Comparison of ENCODE assay signal across 25 mouse cellular contexts in the genomic region with DNA sequence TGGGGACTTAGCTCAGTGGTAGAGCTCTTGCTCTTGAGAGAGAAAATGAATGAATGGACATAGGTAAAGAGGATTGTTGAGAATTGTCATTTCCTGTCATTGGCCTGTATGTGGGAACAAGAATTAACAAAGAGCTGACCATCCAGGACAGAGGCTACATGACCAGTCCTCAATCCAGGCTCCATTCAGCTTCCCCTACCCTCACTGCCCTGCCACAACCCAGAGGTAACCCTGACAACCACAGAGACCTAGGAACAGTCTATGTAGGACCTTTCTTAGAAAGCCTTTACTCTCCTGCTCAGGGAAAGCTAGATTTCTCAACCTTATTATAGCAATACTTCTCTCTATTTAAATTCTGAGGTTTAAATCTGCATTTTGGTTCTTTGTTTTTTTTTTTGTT. TPM values are rescaled to one million over a fixed set of nuclear protein-coding genes. Genes with fewer than 3 reads are reported as not detected.
A peak's percentile ranks its signal among the peaks of the same experiment; 100 is the strongest.
DNase-seq lines count a peak whose midpoint lies in the region; ATAC-seq and TF ChIP-seq lines count a peak whose summit lies in the region.
"Had no signal": no experiment of that assay in that cellular context is flagged by ENCODE, and none has a peak within 500 bp of the region (broad histone marks: within the 10 kb centered on the region; RNA-seq: fewer than 3 reads in every experiment).

No protein-coding gene starts in this region.

- ATAC-seq in liver, embryonic 11.5 days (replicated peaks; ENCODE audit: low FRiP score) = no peak
- no peak for ATAC-seq in liver, embryonic 12.5 days
- no peak for ATAC-seq in lung, postnatal 0 days
- ATAC-seq: forebrain, embryonic 16.5 days; midbrain, embryonic 16.5 days had no signal

- no peak overlapping the region for H3K9ac ChIP-seq in liver, embryonic 11.5 days (ENCODE audit: low read depth, low read length)
- H3K9ac ChIP-seq in liver, embryonic 12.5 days = no peak overlapping the region
- H3K9ac ChIP-seq in lung, postnatal 0 days (replicated peaks; ENCODE audit: low read depth) = no peak overlapping the region
- H3K9ac ChIP-seq: heart, embryonic 15.5 days; neural tube, embryonic 12.5 days had no signal

- peak overlapping the region; percentile 14; the same call in 1 of the 2 replicates for H3K4me2 ChIP-seq in liver, embryonic 11.5 days
- H3K4me2 ChIP-seq in liver, embryonic 12.5 days = 0 out of 2 replicates have a peak overlapping the region, but pooled peaks have one; percentile 8
- no peak overlapping the region for H3K4me2 ChIP-seq in lung, postnatal 0 days (replicated peaks; ENCODE audit: low read depth, low read length)
- H3K4me2 ChIP-seq: heart, embryonic 15.5 days; neural tube, embryonic 12.5 days had no signal

- DNase-seq in liver, embryonic 11.5 days (ENCODE audit: low spot score) = no peak
- DNase-seq in liver = no peak
- DNase-seq in CD4-positive helper T cell, adult 2 months (ENCODE audit: low read depth, low spot score) = peak; percentile 30
- DNase-seq in naive thymus-derived CD4-positive, alpha-beta T cell, adult 2 months (ENCODE audit: low read depth) = peak; percentile 42
- DNase-seq in gastrocnemius, postnatal 10 days = no peak
- DNase-seq in lung, postnatal 0 days (ENCODE audit: low spot score) = no peak
- DNase-seq: cerebellum, adult 8-10 months; heart, adult 2 months; kidney, adult 8-10 months; kidney, postnatal 25 days; layer of hippocampus, adult 9-11 months; right cerebral cortex, postnatal 14 days; thymus, postnatal 36 days had no signal

- no peaks in the 10 kb centered on the region for H3K9me3 ChIP-seq in liver, embryonic 11.5 days (ENCODE audit: control insufficient read depth, low read length)
- H3K9me3 ChIP-seq in liver, embryonic 12.5 days (replicated peaks) = no peaks in the 10 kb centered on the region
- H3K9me3 ChIP-seq in lung, postnatal 0 days (ENCODE audit: low read length) = no peaks in the 10 kb centered on the region
- H3K9me3 ChIP-seq: heart, embryonic 15.5 days; hindbrain, embryonic 10.5 days; neural tube, embryonic 12.5 days had no signal

- no peak overlapping the region for H3K27ac ChIP-seq in liver, embryonic 11.5 days (ENCODE audit: low read depth, low read length)
- H3K27ac ChIP-seq in liver, embryonic 12.5 days = no peak overlapping the region
- H3K27ac ChIP-seq in lung, postnatal 0 days (ENCODE audit: low read length) = no peak overlapping the region
- H3K27ac ChIP-seq: heart, adult 2 months; heart, embryonic 15.5 days; hindbrain, embryonic 10.5 days; neural tube, embryonic 12.5 days had no signal

- H3K36me3 ChIP-seq in liver, embryonic 11.5 days (ENCODE audit: control insufficient read depth, insufficient read depth, low read length) = no peaks in the 10 kb centered on the region; the same call in 1 of the 2 replicates
- no peaks in the 10 kb centered on the region; the same call in 1 of the 2 replicates for H3K36me3 ChIP-seq in liver, embryonic 12.5 days
- H3K36me3 ChIP-seq in lung, postnatal 0 days (ENCODE audit: insufficient read depth, low read length) = no peaks in the 10 kb centered on the region
- H3K36me3 ChIP-seq: heart, embryonic 15.5 days; neural tube, embryonic 12.5 days had no signal

- no peak overlapping the region; the same call in 1 of the 2 replicates for H3K4me3 ChIP-seq in liver, embryonic 11.5 days (ENCODE audit: low read depth, low read length)
- H3K4me3 ChIP-seq in liver, embryonic 12.5 days = no peak overlapping the region
- H3K4me3 ChIP-seq in lung, postnatal 0 days (ENCODE audit: low read depth, low read length) = no peak overlapping the region
- H3K4me3 ChIP-seq: erythroblast, embryonic 14.5 days; heart, adult 2 months; heart, embryonic 15.5 days; hindbrain, embryonic 10.5 days; neural tube, embryonic 12.5 days had no signal

- no peak for TF ChIP-seq CTCF in lung, postnatal 0 days (IDR thresholded peaks at IDR 0.05)

- no peaks in the 10 kb centered on the region for H3K27me3 ChIP-seq in liver, embryonic 11.5 days (replicated peaks; ENCODE audit: control insufficient read depth, insufficient read depth, low read length)
- H3K27me3 ChIP-seq in liver, embryonic 12.5 days (replicated peaks) = no peaks in the 10 kb centered on the region
- H3K27me3 ChIP-seq in lung, postnatal 0 days (replicated peaks; ENCODE audit: insufficient read depth, low read length) = no peaks in the 10 kb centered on the region
- H3K27me3 ChIP-seq: heart, embryonic 15.5 days; neural tube, embryonic 12.5 days had no signal

- H3K4me1 ChIP-seq in liver, embryonic 11.5 days (replicated peaks; ENCODE audit: control insufficient read depth, insufficient read depth, low read length) = peaks cover 17% of the 10 kb centered on the region
- peaks cover 37% of the 10 kb centered on the region for H3K4me1 ChIP-seq in liver, embryonic 12.5 days
- H3K4me1 ChIP-seq in lung, postnatal 0 days (ENCODE audit: insufficient read depth, low read depth, low read length) = no peaks in the 10 kb centered on the region
- H3K4me1 ChIP-seq: heart, embryonic 15.5 days; hindbrain, embryonic 10.5 days; neural tube, embryonic 12.5 days had no signal

- no peak for TF ChIP-seq EP300 in lung, postnatal 0 days (IDR thresholded peaks at IDR 0.05)

RNA-seq across cellular contexts. Expression of a gene that starts 2.8 kb away (rescaled TPM):
- 12.7 and 14.4 TPM in 2 replicates for polyA plus RNA-seq in liver, embryonic 11.5 days (2014; fragmentation: Nextera tagmentation; extraction: Ambion mirVana)
- 4.3 and 4.6 TPM in 2 replicates for polyA plus RNA-seq in liver, embryonic 12.5 days (2016; fragmentation: Nextera tagmentation; extraction: Ambion mirVana)
- total RNA-seq in gastrocnemius, postnatal 10 days (2021) = 1 to 10 TPM in 1 of 2 experiments, under 1 TPM in 1; 0.87 to 2.2 TPM
- polyA plus RNA-seq in lung, postnatal 0 days (2015; fragmentation: Nextera tagmentation; extraction: Ambion mirVana) = 2.0 and 2.6 TPM in 2 replicates
- polyA plus RNA-seq: embryonic facial prominence, embryonic 11.5 days; erythroblast, embryonic 14.5 days; midbrain, embryonic 16.5 days; neural tube, embryonic 12.5 days had no signal

RNA-seq across cellular contexts. Expression of a gene that starts 9.6 kb away (rescaled TPM):
- polyA plus RNA-seq in liver, embryonic 11.5 days (2014; fragmentation: Nextera tagmentation; extraction: Ambion mirVana) = 1.2 and 1.7 TPM in 2 replicates
- polyA plus RNA-seq in liver, embryonic 12.5 days (2016; fragmentation: Nextera tagmentation; extraction: Ambion mirVana) = 0.66 and 0.77 TPM in 2 replicates
- total RNA-seq in gastrocnemius, postnatal 10 days (2021) = under 1 TPM in 1 of 2 experiments, not detected in 1; 0.20 TPM
- polyA plus RNA-seq in lung, postnatal 0 days (2015; fragmentation: Nextera tagmentation; extraction: Ambion mirVana) = 0.61 and 0.64 TPM in 2 replicates
- total RNA-seq: gastrocnemius, adult 18-20 months; left cerebral cortex, postnatal 36 days had no signal
- polyA plus RNA-seq: testis, adult 2 months had no signal

RNA-seq across cellular contexts. Expression of a gene that starts 9.6 kb away (rescaled TPM):
- 5.7 and 5.9 TPM in 2 replicates for polyA plus RNA-seq in liver, embryonic 11.5 days (2014; fragmentation: Nextera tagmentation; extraction: Ambion mirVana)
- 3.4 and 4.2 TPM in 2 replicates for polyA plus RNA-seq in liver, embryonic 12.5 days (2016; fragmentation: Nextera tagmentation; extraction: Ambion mirVana)
- 1 to 10 TPM; 2.4 to 4.3 TPM for total RNA-seq in gastrocnemius, postnatal 10 days (2021)
- 6.4 and 8.0 TPM in 2 replicates for polyA plus RNA-seq in lung, postnatal 0 days (2015; fragmentation: Nextera tagmentation; extraction: Ambion mirVana)

RNA-seq across cellular contexts. Expression of a gene that starts 16.9 kb away (rescaled TPM):
- 0.12 and 0.42 TPM in 2 replicates for polyA plus RNA-seq in liver, embryonic 11.5 days (2014; fragmentation: Nextera tagmentation; extraction: Ambion mirVana)
- polyA plus RNA-seq in liver, embryonic 12.5 days (2016; fragmentation: Nextera tagmentation; extraction: Ambion mirVana) = 0.12 TPM in 1 of 2 replicates, not detected in the other
- under 1 TPM; 0.09 to 0.11 TPM for total RNA-seq in gastrocnemius, postnatal 10 days (2021)
- 0.13 TPM in 1 of 2 replicates, not detected in the other for polyA plus RNA-seq in lung, postnatal 0 days (2015; fragmentation: Nextera tagmentation; extraction: Ambion mirVana)
- total RNA-seq: gastrocnemius, adult 18-20 months; heart, adult 2 months; liver, adult 2 months had no signal
- polyA plus RNA-seq: erythroblast, embryonic 14.5 days; liver, adult 2 months; testis, adult 2 months had no signal

Comparison
In these comparisons a context has a peak if more than half of its experiments do, and no peak if none do; other contexts are left out.
1. DNase-seq: peak in CD4-positive helper T cell, adult 2 months (single experiment) and naive thymus-derived CD4-positive, alpha-beta T cell, adult 2 months (single experiment); none in liver, embryonic 11.5 days (single experiment), liver (single experiment), gastrocnemius, postnatal 10 days (single experiment) and lung, postnatal 0 days (single experiment).